In the genomic region with DNA sequence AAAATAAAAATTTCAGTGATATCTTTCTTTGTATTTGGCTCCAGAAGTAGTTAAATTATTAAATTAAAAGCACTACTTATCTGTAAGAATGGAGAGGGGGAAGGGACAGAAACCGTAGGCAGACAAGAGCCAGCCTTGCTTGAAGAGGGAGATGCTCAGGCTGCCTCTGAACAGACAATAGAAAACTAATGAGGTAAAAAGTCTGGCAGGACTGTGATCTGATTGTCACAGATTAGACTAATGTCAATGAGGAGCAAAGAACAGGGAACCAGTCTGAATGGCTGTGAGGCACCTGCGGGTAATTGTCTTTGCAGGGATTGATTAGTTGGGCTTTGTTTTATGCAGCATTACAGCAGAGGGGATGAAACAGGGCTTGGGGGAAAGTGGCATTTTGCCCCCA, we compare ENCODE assay signal across 22 mouse cellular contexts.
DNase-seq lines count a peak whose midpoint lies in the region; ATAC-seq and TF ChIP-seq lines count a peak whose summit lies in the region.
"Had no signal": no experiment of that assay in that cellular context is flagged by ENCODE, and none has a peak within 500 bp of the region (broad histone marks: within the 10 kb centered on the region; RNA-seq: fewer than 3 reads in every experiment).

No protein-coding gene starts in this region.

- H3K4me2 ChIP-seq in forebrain, embryonic 14.5 days (ENCODE audit: low read length): no peak overlapping the region
- no peak overlapping the region for H3K4me2 ChIP-seq in forebrain, embryonic 13.5 days
- H3K4me2 ChIP-seq in hindbrain, embryonic 14.5 days (replicated peaks): no peak overlapping the region
- H3K4me2 ChIP-seq in midbrain, embryonic 16.5 days (ENCODE audit: low read length): peak overlapping the region; percentile 19
- H3K4me2 ChIP-seq: stomach, embryonic 15.5 days had no signal

- H3K9ac ChIP-seq in forebrain, embryonic 14.5 days (ENCODE audit: low read length): 0 out of 2 replicates have a peak overlapping the region, but pooled peaks have one; percentile 13
- H3K9ac ChIP-seq in forebrain, embryonic 13.5 days: no peak overlapping the region
- peak overlapping the region; percentile 2; the same call in 1 of the 2 replicates for H3K9ac ChIP-seq in hindbrain, embryonic 14.5 days
- H3K9ac ChIP-seq in midbrain, embryonic 16.5 days (ENCODE audit: low read depth, low read length): peak overlapping the region; percentile 41; the same call in 1 of the 2 replicates
- H3K9ac ChIP-seq: stomach, embryonic 15.5 days had no signal

- H3K27ac ChIP-seq in forebrain, embryonic 14.5 days (ENCODE audit: low read depth, low read length): peak overlapping the region; percentile 52
- H3K27ac ChIP-seq in forebrain, embryonic 13.5 days: no peak overlapping the region
- peak overlapping the region; percentile 72 for H3K27ac ChIP-seq in hindbrain, embryonic 14.5 days
- H3K27ac ChIP-seq in midbrain, embryonic 16.5 days (ENCODE audit: low read length): peak overlapping the region; percentile 5
- H3K27ac ChIP-seq: heart, adult 2 months; kidney, postnatal 0 days; macrophage; stomach, embryonic 15.5 days had no signal

- no peaks in the 10 kb centered on the region for H3K36me3 ChIP-seq in forebrain, embryonic 14.5 days (ENCODE audit: control insufficient read depth, insufficient read depth, low read length)
- H3K36me3 ChIP-seq in forebrain, embryonic 13.5 days (ENCODE audit: poor library complexity, severe bottlenecking): no peaks in the 10 kb centered on the region
- no peaks in the 10 kb centered on the region for H3K36me3 ChIP-seq in hindbrain, embryonic 14.5 days (replicated peaks; ENCODE audit: control insufficient read depth, insufficient read depth)
- no peaks in the 10 kb centered on the region for H3K36me3 ChIP-seq in midbrain, embryonic 16.5 days (ENCODE audit: control insufficient read depth, insufficient read depth, low read length)
- H3K36me3 ChIP-seq: stomach, embryonic 15.5 days had no signal

- TF ChIP-seq CTCF in brain, embryonic 14.5 days (IDR thresholded peaks at IDR 0.05; ENCODE audit: borderline replicate concordance, extremely low read depth, insufficient read depth, insufficient read length): no peak

- no peaks in the 10 kb centered on the region for H3K9me3 ChIP-seq in forebrain, embryonic 14.5 days (replicated peaks; ENCODE audit: control insufficient read depth, low read length)
- no peaks in the 10 kb centered on the region for H3K9me3 ChIP-seq in forebrain, embryonic 13.5 days (replicated peaks)
- no peaks in the 10 kb centered on the region for H3K9me3 ChIP-seq in hindbrain, embryonic 14.5 days (ENCODE audit: control insufficient read depth, low read length)
- H3K9me3 ChIP-seq in midbrain, embryonic 16.5 days (replicated peaks; ENCODE audit: control insufficient read depth, low read length, poor library complexity, severe bottlenecking): no peaks in the 10 kb centered on the region
- H3K9me3 ChIP-seq: stomach, embryonic 15.5 days had no signal

- no peak for ATAC-seq in forebrain, embryonic 14.5 days
- ATAC-seq in forebrain, embryonic 13.5 days: no peak
- peak; percentile 46; the same call in 1 of the 2 replicates for ATAC-seq in hindbrain, embryonic 14.5 days (ENCODE audit: low FRiP score)
- ATAC-seq in midbrain, embryonic 16.5 days: no peak
- no peak for ATAC-seq in granulocyte monocyte progenitor cell, adult 5-6 weeks (replicated peaks; ENCODE audit: poor library complexity, severe bottlenecking)
- ATAC-seq: CD4-positive, CD25-positive, alpha-beta regulatory T cell, adult 4 months; Patski had no signal

- no peak overlapping the region for H3K4me3 ChIP-seq in forebrain, embryonic 14.5 days (ENCODE audit: low read depth, low read length)
- H3K4me3 ChIP-seq in forebrain, embryonic 13.5 days: no peak overlapping the region
- H3K4me3 ChIP-seq in hindbrain, embryonic 14.5 days (replicated peaks; ENCODE audit: low read length): no peak overlapping the region
- no peak overlapping the region for H3K4me3 ChIP-seq in midbrain, embryonic 16.5 days (ENCODE audit: low read depth, low read length)
- H3K4me3 ChIP-seq: heart, adult 2 months; stomach, embryonic 15.5 days had no signal

- peaks cover 17% of the 10 kb centered on the region for H3K4me1 ChIP-seq in forebrain, embryonic 14.5 days (ENCODE audit: control insufficient read depth, insufficient read depth, low read length)
- H3K4me1 ChIP-seq in forebrain, embryonic 13.5 days: peaks cover 28% of the 10 kb centered on the region
- H3K4me1 ChIP-seq in hindbrain, embryonic 14.5 days (replicated peaks; ENCODE audit: control insufficient read depth, insufficient read depth, low read length): peaks cover 30% of the 10 kb centered on the region
- peaks cover 20% of the 10 kb centered on the region for H3K4me1 ChIP-seq in midbrain, embryonic 16.5 days (ENCODE audit: control insufficient read depth, insufficient read depth, low read length)

- 5% methylated on average over 2 of the region's 2 CpGs for WGBS in forebrain, embryonic 14.5 days
- WGBS in forebrain, embryonic 13.5 days: 7% methylated on average over 2 of the region's 2 CpGs
- 7% methylated on average over 2 of the region's 2 CpGs for WGBS in hindbrain, embryonic 14.5 days
- WGBS in midbrain, embryonic 16.5 days: 12% methylated on average over 2 of the region's 2 CpGs

- no peaks in the 10 kb centered on the region for H3K27me3 ChIP-seq in forebrain, embryonic 14.5 days (replicated peaks; ENCODE audit: control insufficient read depth, insufficient read depth, low read length)
- no peaks in the 10 kb centered on the region for H3K27me3 ChIP-seq in forebrain, embryonic 13.5 days
- no peaks in the 10 kb centered on the region for H3K27me3 ChIP-seq in hindbrain, embryonic 14.5 days (ENCODE audit: control insufficient read depth, insufficient read depth, low read length)
- H3K27me3 ChIP-seq in midbrain, embryonic 16.5 days (ENCODE audit: control insufficient read depth, insufficient read depth, low read depth, low read length): no peaks in the 10 kb centered on the region
- H3K27me3 ChIP-seq: stomach, embryonic 15.5 days had no signal

- peak; percentile 34 for DNase-seq in forebrain, embryonic 14.5 days (ENCODE audit: low spot score)
- peak; percentile 70 for DNase-seq in brain, embryonic 14.5 days (ENCODE audit: low read depth)
- no peak for DNase-seq in hindbrain, embryonic 14.5 days (ENCODE audit: low spot score)
- DNase-seq in Muller cell, postnatal 12 days (ENCODE audit: inconsistent ontology term): no peak
- DNase-seq in kidney, postnatal 36 days: no peak
- DNase-seq: adrenal gland, adult 2 months; cerebellum, adult 11-12 months; cerebellum, postnatal 10 days; gastrocnemius, postnatal 25 days; heart, adult 2 months; kidney, adult 11 months; right cerebral cortex, adult 18-20 months; thymus, adult 18-20 months; thymus, postnatal 4 days had no signal

- TF ChIP-seq POLR2A in brain, embryonic 14.5 days (IDR thresholded peaks at IDR 0.05; ENCODE audit: borderline replicate concordance, extremely low read depth, insufficient read depth, insufficient read length, poor library complexity, severe bottlenecking): no peak

Comparison
In these comparisons a context has a peak if more than half of its experiments do, and no peak if none do; other contexts are left out.
1. DNase-seq: peak in forebrain, embryonic 14.5 days (single experiment) and brain, embryonic 14.5 days (single experiment); none in hindbrain, embryonic 14.5 days (single experiment), Muller cell, postnatal 12 days (single experiment) and kidney, postnatal 36 days (0 of 2).